Mouse (Mus musculus) thymus, adult 2 months (tissue): ENCODE measurements around the gene Emilin2. TPM values are rescaled to one million over a fixed set of nuclear protein-coding genes. Genes with fewer than 3 reads are reported as not detected.

Experiments used
- DNase-seq: peaks from one replicate; pipeline ENCODE4 v3.0.0; 2021
- H3K27ac ChIP-seq: fragments of 200-500 bp; 2 replicates; pipeline ENCODE4 v1.5.1; 2012; ENCODE audit warnings: low read length, control low read depth; ENCODE audit not compliant: control insufficient read depth, insufficient read depth
- H3K27me3 ChIP-seq: fragments of 200-500 bp; 2 replicates; pipeline ENCODE4 v1.6.1; 2012; ENCODE audit warnings: mild to moderate bottlenecking, low read length, moderate library complexity, mixed read lengths; ENCODE audit not compliant: control insufficient read depth, insufficient read depth
- H3K36me3 ChIP-seq: fragments of 200-500 bp; 2 replicates; pipeline ENCODE4 v1.6.1; 2012; ENCODE audit warnings: mild to moderate bottlenecking, low read length, moderate library complexity; ENCODE audit not compliant: control insufficient read depth, insufficient read depth
- H3K4me1 ChIP-seq: fragments of 200-500 bp; replicated peaks from 2 replicates; pipeline ENCODE4 v1.6.1; 2012; ENCODE audit warnings: low read length; ENCODE audit not compliant: control insufficient read depth, insufficient read depth
- H3K4me3 ChIP-seq: fragments of 200-500 bp; 2 replicates; pipeline ENCODE4 v1.5.1; 2012; ENCODE audit warnings: mild to moderate bottlenecking, low read length, control low read depth, moderate library complexity; ENCODE audit not compliant: control insufficient read depth, insufficient read depth
- CTCF ChIP-seq: fragments of 200-500 bp; IDR thresholded peaks from 2 replicates; pipeline ENCODE4 v1.5.1; 2012; ENCODE audit warnings: mild to moderate bottlenecking, control low read depth, low read length, moderate library complexity, borderline replicate concordance; ENCODE audit not compliant: control insufficient read depth, poor library complexity, insufficient read depth; ENCODE audit errors: extremely low read depth
- POLR2A ChIP-seq: fragments of 200-500 bp; IDR thresholded peaks from 2 replicates; pipeline ENCODE4 v1.6.1; 2012; ENCODE audit warnings: mild to moderate bottlenecking, low read length, control low read depth, moderate library complexity; ENCODE audit not compliant: control insufficient read depth, poor library complexity, insufficient read depth; ENCODE audit errors: extremely low read depth
- WGBS: fragments of 180-500 bp; shearing (Covaris S2); methylation state at CpG from one replicate; pipeline ENCODE4 v1.1.7; 2018; 5-methylcytosine and 5-hydroxymethylcytosine counted together
- polyA plus RNA-seq: library from polyadenylated mRNA; depleted of rRNA; stranded (reverse); fragments of >200 nt; gene quantifications from 2 replicates; pipeline ENCODE4 v1.2.3, GENCODE M21; 2012

Emilin2 gene
- polyA plus RNA-seq, 1 experiment = 8.7 TPM

DNA sequence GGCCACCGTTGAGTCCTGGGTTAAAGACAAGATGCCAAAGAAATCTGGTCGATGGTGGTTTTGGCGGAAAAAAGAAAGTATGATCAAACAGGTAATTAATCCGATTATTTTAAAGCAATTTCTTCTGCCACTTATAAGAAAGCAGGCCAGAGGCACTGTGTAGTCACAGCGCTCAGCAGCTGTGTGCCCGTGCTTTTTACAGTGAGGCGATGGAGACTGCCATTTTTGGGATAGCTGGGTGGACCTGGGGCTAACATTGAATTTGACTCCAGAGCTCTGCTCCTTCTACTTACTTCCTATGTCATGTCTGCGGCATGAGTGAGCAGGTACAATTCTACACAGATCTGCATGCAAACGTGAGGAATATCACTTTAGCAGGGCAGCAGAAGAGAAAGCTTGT lies 71.0 kb downstream of the Emilin2 start:
- Histone ChIP-seq H3K4me1 (0 out of 2 replicates have a peak, but pooled peaks cover under 1% of the 10 kb centered on the region), H3K27me3 (no peaks in the 10 kb centered on the region), H3K27ac (no peak overlapping the region), H3K36me3 (peaks cover 57% of the 10 kb centered on the region), H3K4me3 (no peak overlapping the region)
- 96% methylated on average over 9 of the region's 9 CpGs for WGBS
- DNase-seq = no peak
- TF ChIP-seq CTCF (no peak), POLR2A (no peak)

DNA sequence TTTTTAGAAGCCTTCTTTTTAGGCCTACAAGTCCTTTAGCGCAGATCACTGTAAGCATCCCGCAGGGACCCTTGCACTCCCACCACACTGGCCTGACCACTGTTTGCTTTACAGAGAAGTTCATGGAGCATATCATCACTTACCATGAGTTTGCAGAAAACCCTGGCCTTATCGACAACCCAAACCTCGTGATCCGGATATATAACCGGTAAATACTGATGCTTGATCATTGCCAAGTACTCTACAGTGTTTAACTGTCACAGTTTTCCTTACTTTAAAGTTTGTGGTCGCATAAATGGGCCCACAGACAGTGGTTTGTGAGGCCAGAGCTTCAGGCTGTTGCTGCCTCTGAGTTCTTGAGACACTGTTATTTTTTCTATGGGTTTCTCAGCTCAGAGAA lies 73.3 kb downstream of the Emilin2 start:
- peaks cover 46% of the 10 kb centered on the region for H3K36me3 ChIP-seq
- H3K27ac ChIP-seq = no peak overlapping the region
- 94% methylated on average over 7 of the region's 7 CpGs for WGBS
- H3K4me3 ChIP-seq = no peak overlapping the region
- DNase-seq = no peak
- no peaks in the 10 kb centered on the region for H3K27me3 ChIP-seq
- H3K4me1 ChIP-seq = peaks cover 4% of the 10 kb centered on the region; the same call in 1 of the 2 replicates
- no peak for TF ChIP-seq CTCF
- TF ChIP-seq POLR2A = no peak

DNA sequence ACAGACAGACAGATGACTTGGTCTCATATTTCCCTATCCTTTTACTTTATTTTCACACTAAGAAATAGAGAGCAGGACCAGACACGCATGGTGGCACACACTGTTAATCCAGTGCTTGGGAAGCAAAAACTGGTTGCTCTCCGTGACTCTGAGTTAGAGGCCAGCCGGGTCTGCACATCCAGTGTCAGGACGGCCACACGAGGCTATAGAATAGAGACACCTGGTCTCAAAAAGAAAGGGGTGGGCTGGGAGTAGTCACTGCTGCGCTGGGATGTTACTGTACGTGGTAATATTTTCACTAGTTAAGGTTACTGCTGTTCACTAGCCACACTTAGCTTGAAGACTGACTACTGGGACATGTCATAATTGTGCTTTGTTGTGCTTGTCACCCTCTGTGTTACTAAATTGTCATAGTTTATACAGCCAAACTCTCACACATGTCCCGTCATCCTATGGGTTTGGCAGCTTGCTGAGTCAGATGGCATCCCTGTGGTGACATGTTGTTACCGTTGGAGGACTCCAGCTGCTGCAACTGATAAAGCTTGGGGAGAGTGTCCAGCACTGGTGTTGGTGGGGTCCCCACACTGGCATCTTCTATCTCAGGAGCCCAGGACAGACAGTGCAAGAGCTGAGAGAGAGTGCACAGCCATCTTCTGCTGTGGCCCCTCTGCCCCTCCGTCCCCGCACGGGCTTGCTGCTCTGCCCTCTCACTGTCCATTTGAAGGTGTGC lies 76.4 kb downstream of the Emilin2 start:
- WGBS = 95% methylated on average over 12 of the region's 12 CpGs
- DNase-seq = no peak
- Histone ChIP-seq H3K27ac (no peak overlapping the region), H3K27me3 (no peaks in the 10 kb centered on the region), H3K4me1 (peaks cover 4% of the 10 kb centered on the region; the same call in 1 of the 2 replicates), H3K4me3 (no peak overlapping the region), H3K36me3 (peaks cover 23% of the 10 kb centered on the region)
- no peak for TF ChIP-seq POLR2A

DNA sequence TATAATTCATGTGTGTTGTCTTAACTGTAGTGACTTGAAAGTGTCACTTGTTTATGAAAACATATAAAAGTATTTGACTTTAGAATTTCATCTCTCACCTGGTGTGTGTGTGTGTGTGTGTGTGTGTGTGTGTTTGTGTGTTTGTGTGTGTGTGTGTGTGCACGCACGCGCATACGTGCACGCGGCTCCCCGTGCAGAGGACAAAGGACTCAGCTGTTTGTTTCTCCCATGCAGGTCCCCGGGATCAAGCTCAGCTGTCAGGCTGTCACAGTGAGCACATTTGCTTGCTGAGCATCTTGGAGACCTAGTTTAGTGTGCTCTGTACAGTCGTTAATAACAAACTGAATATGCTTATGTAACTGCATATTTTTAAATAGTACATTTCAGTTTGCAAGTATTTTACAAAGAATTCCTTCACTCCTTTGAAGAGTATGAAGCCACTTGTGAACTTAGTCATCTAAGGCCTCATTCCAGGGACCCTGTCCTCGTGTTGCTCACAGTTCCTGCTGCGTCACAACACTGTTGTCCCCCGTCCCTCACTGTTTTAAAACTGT lies 77.7 kb downstream of the Emilin2 start:
- WGBS = 95% methylated on average over 12 of the region's 12 CpGs
- peaks cover 4% of the 10 kb centered on the region; the same call in 1 of the 2 replicates for H3K4me1 ChIP-seq
- H3K4me3 ChIP-seq = no peak overlapping the region
- peaks cover 20% of the 10 kb centered on the region for H3K36me3 ChIP-seq
- TF ChIP-seq POLR2A = no peak
- TF ChIP-seq CTCF = no peak
- no peak for DNase-seq
- no peaks in the 10 kb centered on the region for H3K27me3 ChIP-seq
- H3K27ac ChIP-seq = no peak overlapping the region

DNA sequence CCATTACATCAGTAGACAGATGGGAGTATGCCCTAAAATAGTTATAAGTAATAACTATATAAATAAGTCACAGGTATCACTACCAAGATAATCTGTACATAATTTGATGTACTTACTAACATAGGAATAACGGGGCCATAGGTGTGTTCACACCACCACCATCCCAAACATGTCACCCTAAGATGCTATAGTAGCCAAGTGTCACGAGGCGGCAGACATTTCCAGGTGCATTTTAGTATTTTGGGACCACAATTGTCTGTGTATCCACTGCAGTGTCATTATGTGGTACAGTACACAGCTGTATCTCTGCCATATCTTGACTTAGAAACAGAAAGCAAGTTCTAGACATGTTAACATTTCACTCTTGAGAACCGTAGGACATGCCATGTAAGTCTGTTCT lies 78.6 kb downstream of the Emilin2 start:
- H3K4me3 ChIP-seq = no peak overlapping the region
- WGBS = 94% methylated on average over 4 of the region's 4 CpGs
- H3K36me3 ChIP-seq = peaks cover 13% of the 10 kb centered on the region; the same call in 1 of the 2 replicates
- H3K27ac ChIP-seq = no peak overlapping the region
- H3K4me1 ChIP-seq = peaks cover 4% of the 10 kb centered on the region; the same call in 1 of the 2 replicates
- no peak for DNase-seq
- no peaks in the 10 kb centered on the region for H3K27me3 ChIP-seq
- TF ChIP-seq CTCF (no peak), POLR2A (no peak)

DNA sequence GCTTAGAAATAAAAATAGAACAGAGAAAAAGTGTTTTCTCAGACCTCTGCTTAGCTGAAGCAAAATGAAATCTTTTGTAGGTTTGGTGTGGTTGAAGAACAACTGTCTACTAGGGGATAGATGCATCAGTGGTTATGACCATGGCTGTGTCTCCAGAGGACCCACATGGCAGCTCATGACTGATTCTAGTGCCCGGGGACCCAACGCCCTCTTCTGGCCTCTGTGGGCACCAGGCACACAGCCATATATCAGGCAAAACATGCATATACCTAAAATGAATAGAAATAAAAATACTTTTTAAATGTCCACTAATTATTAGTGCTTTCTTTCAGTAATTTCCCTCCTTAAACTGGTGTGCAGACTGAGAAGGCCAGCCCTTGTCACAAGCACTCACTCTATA lies 79.8 kb downstream of the Emilin2 start:
- 96% methylated on average over 2 of the region's 2 CpGs for WGBS
- Histone ChIP-seq H3K4me1 (peaks cover 4% of the 10 kb centered on the region; the same call in 1 of the 2 replicates), H3K27me3 (no peaks in the 10 kb centered on the region), H3K4me3 (no peak overlapping the region), H3K27ac (no peak overlapping the region), H3K36me3 (peaks cover 10% of the 10 kb centered on the region; the same call in 1 of the 2 replicates)
- TF ChIP-seq POLR2A (no peak), CTCF (no peak)
- no peak for DNase-seq

DNA sequence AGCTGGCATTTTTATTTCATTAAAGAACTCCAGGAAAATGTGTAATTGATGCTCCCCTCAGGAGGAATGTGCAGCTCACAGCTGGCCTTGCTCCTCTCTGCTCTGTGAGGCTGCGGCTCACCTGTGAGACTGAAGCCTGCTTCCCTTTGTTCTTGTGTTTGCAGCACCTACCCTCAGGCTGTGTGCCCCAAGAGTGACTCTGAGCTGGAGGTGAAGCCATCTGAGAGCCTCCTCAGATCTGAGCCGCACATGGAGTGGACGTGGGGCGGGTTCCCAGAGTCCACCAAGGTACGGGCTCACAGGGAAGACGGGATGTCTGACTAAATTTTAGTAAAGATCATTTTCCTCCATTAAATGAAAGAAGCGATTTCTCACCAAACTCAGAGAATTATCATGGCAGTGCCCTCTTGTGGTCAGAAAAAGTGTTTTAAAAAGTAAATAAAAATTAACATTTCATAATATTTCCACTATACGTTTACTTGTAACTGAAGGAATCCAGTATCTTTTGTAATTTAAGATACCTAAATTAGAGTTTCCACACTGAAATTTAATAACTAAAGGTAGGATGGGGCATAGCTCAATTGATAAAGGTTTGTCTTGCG lies 81.6 kb downstream of the Emilin2 start:
- TF ChIP-seq POLR2A (no peak), CTCF (0 out of 2 replicates have a peak, but pooled peaks have one; percentile 18)
- H3K27me3 ChIP-seq = no peaks in the 10 kb centered on the region
- DNase-seq = no peak
- WGBS = 84% methylated on average over 9 of the region's 9 CpGs
- H3K36me3 ChIP-seq = 0 out of 2 replicates have a peak, but pooled peaks cover 6% of the 10 kb centered on the region
- H3K4me1 ChIP-seq = no peaks in the 10 kb centered on the region
- H3K27ac ChIP-seq = no peak overlapping the region
- no peak overlapping the region for H3K4me3 ChIP-seq
